Mouse (Mus musculus) testis, adult 2 months (tissue): Measurements from ENCODE around the gene AI593442.

Source experiments
- CTCF ChIP-seq: fragments of 200-500 bp; IDR thresholded peaks from 2 replicates; pipeline ENCODE4 v1.5.1; 2012; ENCODE audit warnings: low read depth, mild to moderate bottlenecking, inconsistent platforms, low read length, moderate library complexity; ENCODE audit not compliant: control insufficient read depth, insufficient read depth, insufficient replicate concordance
- POLR2A ChIP-seq: fragments of 200-500 bp; IDR thresholded peaks from 2 replicates; pipeline ENCODE4 v1.6.1; 2012; ENCODE audit warnings: low read depth, mild to moderate bottlenecking, inconsistent platforms, low read length, moderate library complexity; ENCODE audit not compliant: control insufficient read depth

DNA sequence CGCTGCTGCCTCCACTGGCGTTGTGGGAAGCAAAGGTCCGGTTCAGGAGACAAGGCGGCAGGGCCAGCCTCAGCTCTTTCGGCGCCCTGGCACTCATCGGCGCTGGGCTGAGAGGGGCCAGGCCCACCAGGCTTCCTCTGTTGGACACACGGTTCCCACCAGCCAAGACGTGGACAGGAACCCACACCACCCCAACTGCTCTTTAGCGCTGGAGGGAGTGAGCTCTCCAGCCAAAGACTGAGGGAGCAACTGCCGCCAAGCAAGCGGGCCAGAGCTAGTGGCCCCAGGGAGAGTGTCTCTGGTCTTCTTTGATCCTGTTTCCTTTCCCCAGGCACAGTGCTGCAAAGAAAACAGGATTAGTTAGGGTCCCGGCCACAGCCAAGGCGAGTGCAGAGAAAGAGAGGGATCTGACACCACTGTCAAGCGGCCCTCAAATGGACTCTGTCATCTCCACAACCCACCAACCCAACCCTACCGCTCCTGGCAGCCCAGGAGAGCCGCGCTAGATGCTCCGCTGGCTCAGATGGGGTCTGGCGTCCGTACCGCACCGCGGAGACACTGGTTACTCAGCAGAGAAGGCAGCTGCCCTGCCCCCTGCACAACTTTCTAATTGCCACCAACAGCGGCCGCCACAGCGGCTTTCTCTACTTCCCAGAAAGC, 1.3 kb downstream of the AI593442 start:
- TF ChIP-seq POLR2A: no peak
- TF ChIP-seq CTCF: no peak
